Mouse (Mus musculus) left cerebral cortex, adult 18-20 months (tissue): Measurements from ENCODE around the gene Hoxc5. TPM values are rescaled to one million over a fixed set of nuclear protein-coding genes. Genes with fewer than 3 reads are reported as not detected.

Source experiments
- DNase-seq, 2 experiments: peaks; one replicate each; pipeline ENCODE4 v3.0.0; 2021 to 2022; ENCODE audit warnings: low spot score in 2 of 2, mixed read lengths in 1 of 2
- total RNA-seq, 2 experiments: library from RNA; stranded (reverse); gene quantifications; 2 replicates each; pipeline ENCODE4 v1.2.3; 2021

Hoxc5 gene
- total RNA-seq, 2 experiments from 2014 or later = not detected

DNA sequence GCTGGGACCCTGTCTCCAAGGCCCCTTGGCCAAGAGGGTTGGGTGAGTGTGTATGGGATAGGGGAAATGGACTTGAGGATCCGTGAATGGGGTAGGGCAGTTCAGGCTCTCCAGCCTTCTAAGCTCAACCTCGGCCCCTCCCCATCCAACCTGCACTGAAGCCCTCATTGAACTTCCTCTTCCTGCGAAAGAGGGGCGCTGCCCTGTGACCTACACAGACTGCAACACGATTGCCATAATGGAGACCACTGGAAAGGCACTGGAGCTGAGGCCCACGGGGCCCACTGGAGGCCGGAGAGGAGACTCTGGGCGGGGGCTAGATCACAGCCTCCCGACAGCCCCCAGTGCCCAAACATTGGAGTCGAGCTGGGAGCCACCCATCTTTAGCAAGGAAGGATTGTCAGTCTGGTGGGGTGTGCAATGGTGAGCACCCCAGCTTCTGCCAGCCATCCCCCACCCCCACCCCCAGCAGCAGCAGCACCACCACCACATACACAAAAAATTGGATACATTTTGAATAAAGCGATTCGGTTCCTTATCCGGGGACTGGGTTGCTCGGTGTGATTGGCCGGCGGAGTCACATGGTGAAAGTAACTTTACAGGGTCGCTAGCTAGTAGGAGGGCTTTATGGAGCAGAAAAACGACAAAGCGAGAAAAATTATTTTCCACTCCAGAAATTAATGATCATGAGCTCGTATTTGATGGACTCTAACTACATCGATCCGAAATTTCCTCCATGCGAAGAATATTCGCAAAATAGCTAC is 67.0 kb downstream of the Hoxc5 start:
- no peak for DNase-seq

DNA sequence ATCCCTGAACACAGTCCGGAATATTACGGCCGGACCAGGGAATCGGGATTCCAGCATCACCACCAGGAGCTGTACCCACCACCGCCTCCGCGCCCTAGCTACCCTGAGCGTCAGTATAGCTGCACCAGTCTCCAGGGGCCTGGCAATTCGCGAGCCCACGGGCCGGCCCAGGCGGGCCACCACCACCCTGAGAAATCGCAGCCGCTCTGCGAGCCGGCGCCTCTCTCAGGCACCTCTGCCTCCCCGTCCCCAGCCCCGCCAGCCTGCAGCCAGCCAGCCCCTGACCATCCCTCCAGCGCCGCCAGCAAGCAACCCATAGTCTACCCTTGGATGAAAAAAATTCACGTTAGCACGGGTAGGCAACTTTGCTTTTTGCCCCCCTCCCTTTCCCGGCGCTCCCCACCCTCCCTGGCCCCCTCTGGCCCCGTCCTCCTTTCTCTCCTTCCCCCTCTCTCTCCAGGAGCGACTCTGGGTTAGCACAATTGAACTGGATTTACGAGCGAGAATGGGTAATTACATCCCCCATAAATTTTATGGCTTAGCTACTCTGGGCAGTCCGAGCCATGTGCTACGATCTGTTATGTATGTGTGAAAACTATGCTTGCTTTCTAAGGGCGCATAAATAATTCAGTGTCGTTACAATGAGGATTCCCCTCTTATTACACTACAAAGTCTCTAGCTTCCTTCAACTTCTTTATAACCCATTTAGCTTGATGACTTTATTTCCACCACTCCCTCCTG is 67.7 kb downstream of the Hoxc5 start:
- no peak for DNase-seq

DNA sequence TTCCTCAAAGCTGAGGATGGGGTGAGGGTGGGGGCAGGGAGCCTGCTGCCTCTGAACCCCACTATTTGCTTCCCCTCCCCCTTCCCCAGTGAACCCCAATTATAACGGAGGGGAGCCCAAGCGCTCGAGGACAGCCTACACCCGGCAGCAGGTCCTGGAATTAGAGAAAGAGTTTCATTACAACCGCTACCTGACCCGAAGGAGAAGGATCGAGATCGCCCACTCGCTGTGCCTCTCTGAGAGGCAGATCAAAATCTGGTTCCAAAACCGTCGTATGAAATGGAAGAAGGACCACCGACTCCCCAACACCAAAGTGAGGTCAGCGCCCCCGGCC is 68.3 kb downstream of the Hoxc5 start:
- no peak for DNase-seq

DNA sequence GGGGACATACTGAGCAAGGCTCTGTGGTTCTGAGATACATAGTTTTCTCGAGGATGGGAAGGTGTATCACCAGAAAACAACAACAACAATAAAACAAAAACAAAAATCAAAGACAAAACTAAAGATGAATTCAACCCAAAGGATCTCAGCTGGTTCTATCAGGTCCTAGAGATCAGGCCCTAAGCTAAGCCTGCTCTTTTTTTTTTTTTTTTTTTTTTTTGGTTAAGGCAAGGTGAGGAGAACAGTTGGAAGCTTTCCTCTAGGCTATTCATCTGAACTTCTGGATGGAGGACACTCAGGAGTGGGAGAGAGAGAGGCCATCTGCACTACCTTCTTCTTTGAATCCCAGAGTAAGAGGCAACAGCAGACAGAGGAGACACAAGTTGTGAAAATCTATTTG is 70.3 kb downstream of the Hoxc5 start:
- DNase-seq = no peak

DNA sequence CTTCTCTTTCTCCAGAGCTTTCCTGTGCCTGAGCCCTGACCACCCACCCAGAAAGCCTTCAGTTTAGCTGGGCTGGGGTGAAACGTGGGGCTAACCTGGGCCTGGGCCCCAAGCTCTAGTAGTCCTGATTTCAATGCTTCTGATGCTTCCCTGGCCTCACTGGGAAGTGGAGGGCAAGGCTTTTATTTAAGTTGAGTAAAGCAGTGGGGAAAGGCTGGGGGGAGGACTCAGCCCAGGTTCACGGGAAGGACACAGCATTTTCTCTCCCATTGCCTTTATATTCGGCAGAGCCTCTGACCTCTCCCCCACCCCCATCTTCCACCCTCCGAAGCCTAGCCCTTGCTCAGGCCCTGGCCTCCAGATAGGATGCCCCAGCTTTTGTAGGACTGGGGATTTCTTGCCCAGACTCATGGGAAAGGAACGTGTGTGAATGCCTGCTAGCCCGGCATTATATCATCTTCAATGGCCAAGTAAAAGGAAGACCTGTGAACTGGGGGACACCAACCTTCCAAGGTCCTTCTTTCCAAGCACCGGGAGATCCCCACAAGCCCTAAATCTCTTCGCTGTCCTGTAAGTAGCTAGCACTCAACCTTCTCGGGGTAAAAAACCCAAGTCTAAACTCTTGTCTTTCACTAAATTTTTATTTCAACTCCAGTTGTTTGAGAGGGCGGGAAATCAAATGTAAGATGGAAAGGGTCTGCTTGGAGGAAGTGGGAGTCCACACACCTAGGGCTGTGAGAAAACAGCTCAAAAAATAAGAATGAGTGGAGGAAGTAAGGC is 71.6 kb downstream of the Hoxc5 start:
- DNase-seq = no peak

DNA sequence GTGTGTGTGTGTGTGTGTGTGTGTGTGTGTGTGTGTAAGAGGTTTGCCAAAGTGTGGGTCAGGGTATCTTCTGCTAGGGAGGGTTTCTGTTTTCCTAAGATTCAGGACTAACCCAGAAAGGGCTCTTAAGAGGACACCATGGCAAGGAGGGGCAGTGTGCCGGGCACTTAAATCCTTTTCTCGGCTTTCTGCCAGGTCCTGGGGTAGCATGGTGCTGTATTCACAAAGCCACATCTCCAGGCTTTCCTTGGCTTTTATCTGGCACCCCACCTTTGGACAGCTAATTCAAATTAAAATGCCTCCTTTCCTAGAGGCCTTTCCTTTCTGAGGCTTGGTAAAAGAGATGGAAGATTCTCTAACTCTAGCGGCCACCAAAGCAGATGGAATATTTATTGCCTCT is 72.4 kb downstream of the Hoxc5 start:
- DNase-seq = no peak

DNA sequence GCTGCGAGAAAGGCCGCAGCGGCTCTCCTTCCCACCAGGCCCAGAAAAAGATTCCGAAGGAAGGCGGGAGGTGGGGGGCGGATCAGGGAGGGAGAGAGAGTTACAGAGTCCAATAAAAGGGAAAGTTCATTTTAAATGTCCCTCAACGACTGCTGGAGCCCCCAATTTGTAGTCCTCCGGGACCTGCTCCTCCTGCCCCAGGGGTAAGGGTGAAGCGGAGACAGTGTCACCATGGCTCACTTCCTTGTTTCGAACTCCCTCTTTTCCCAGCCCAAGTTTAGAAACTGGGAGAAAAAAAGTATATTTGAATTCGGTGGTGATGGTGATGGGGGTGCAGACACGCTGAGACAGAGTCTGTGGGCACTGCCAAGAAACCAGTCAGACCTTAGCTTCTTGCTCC is 73.4 kb downstream of the Hoxc5 start:
- DNase-seq = no peak

DNA sequence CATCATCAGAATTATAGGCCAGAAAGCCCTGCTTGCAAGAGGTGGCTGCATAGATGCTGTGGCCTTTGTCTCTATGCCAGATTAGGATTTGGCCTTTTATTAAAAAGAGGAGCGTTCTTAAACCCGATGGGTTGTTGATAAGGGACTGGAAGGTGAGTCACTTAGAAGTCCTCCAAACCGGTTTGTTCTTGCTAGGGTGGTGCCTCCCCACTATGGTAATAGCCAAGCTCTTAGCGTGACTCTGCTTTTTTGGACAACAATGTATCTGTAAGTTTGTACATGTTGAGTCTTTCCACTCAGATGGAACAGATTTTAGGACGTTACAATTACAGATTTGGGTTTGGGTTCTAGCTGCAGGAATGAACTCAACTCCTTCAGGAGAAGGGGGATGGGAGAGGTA is 74.4 kb downstream of the Hoxc5 start:
- DNase-seq = no peak

DNA sequence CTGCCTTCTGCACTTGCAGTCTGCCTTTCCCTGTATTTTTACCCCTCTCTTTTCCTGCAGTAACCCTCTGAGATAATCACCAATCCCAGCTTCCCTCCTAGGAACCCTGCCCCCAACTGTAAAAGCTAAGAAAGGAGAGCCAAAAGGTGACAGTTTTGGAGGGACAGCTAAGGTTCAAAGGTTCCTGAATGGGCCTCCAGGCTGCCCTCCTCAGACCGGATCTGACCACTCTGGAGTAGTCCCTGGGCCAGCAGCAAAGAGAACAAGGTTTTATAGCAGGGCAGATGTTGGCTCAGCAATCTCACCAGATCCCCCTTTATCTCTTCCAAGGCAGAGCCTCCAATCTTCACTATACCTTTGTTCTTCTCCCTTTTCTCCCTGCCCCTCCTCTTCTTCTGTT is 75.0 kb downstream of the Hoxc5 start:
- DNase-seq = no peak

DNA sequence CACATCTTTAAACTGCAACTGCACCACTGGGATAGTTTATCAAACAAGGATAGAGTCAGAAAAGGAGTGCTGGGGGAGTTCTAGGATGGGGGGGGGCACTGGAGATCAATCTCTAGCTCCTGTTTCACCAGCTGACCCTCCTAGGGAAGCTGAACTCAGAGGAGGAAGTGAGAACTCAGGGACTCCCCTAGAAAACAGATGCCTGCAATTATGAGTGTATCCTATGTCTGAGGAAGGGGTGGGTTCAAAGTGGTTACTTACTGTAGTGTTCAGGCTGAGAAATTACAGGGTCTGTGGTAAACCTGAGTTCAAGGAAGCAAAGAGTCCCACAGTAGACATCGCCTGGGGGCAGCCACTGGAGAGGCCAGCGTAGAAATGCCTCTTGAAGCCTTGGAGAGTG is 84.4 kb downstream of the Hoxc5 start:
- no peak for DNase-seq

DNA sequence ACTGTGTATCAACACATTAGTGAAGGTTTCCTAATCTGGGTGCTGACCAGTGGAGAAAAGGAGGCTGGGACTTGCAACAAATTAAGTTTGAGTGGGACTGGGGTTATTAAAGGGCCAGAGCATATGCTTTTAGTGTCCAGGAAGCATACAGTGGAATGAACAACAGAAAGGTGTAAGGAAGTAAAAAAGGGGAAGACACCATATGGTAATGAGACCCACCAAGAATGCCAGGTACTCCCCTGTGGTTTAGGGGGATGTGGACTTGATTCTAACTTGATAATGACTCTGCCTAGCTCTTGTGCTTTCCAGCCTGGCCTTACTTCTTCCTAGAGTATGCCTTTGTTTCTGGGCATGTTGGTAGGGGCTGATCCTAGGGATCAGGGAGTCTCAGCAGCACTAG is 86.0 kb downstream of the Hoxc5 start:
- no peak for DNase-seq

DNA sequence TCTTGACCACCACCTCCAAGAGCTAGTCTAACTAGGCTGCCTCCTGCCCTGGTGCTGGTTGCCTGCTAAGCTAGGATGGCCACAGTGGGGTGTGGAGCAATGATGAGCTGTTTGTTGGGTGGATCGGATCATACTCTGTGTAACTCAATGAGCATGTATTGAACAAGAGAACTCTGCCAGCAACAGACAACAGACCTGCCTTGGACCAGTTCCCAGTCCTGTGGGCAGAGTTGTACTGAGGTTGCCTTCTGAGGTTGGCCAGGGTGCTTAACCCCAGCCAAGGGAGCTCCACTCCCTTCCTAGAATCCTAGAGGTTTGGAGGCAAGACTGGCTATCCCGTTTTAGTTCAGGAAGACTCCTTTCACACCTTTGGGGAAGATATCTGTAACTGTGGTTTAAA is 89.2 kb downstream of the Hoxc5 start:
- DNase-seq = no peak

DNA sequence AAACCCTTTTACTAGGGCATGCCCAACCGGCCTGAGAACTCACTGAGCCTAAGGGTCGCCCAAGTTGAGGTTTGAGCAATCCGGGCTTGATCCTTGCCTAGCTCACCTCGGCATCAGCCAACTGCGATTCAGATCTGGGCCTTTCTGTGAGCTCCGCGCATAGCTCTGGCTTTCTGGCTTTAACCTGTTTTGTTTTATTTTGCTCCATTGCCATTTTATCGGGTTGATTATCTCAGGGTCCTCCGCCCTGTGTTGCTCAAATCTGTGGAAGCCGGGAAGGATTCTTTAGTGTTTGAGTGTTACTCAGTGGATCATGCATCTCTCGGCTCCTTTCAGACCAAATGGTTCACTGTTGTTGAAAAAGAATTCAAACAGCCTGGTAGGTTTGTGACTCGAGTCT is 91.5 kb downstream of the Hoxc5 start:
- DNase-seq = no peak

DNA sequence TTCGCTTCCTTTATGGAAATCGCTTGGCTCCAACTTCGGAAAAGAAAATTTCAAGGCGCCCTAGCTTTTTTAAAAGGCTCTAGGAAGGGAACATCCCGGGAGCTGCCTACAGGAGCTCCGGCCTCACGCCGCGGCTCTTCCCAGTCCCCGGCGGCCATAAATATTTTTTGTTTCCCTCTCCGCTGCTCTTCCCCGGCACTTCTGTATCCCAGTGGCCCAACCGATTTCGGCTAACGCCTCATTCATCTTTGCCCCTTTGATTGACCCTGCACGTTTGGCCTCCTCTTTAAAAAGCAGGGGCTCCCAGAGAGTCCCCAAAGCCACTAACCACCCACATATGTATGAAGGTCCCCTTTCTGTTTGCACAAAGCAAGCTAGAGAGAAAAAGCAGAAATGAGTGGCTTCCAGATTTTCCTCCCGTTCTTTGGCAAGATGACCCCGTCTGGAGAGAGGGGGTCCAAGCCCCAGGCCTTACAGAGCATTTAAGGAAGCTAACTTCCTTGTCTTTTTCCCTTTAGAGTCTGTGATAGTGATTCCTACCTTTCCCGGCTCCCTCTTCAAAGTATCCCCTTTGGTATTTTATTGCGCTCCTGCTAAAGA is 92.2 kb downstream of the Hoxc5 start:
- no peak for DNase-seq

DNA sequence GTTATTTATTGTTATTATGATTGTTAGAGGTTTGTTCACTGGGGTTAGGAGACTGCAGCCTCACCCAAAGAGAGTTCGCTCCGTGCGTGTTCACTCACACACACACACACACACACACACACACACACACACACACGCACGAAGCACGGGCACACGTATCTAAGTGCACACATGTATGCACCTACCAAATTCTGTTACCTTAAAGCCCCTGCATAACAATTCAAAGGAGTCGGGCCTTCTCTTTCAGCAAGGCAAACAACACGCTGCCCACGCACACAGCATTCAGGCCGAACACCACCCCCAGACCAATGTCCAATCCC is 92.7 kb downstream of the Hoxc5 start:
- DNase-seq = no peak

DNA sequence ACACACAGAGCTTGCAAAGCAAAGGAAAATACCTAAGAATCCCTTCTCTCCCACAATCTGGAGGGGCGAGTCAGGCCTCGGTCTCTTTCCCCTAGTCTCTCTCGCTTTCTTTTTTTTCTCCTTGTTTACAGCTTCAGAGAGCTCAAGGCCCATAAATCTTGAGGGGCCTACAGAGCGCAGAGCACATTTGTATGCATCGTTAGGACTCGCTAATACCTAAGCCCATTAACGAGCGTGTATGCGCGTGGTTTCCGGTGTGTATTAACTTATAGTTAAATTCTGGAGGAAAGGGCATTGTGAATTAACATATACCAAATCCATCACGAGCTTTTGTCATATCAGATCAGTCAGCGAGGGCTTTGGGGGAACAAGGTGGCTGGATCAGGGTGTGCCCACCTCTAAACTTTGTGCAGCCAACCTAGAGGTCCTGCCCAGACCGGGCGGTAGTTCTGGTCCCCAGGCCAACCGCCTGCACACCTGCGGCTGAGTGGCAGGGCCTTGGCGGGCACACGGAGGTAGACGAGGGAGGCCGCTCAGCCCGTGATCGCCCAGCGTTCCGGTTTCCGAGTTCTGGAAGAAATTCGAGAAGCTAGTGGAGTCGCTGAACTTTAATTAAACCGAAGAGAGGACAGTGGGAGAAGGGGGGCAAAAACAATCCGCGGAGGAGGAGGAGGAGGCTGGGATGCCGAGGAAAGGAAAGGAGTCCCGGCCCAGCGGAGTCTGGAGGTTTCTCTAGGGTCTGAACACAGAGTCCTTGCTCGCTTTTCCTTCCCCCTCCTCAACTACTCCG is 93.3 kb downstream of the Hoxc5 start:
- no peak for DNase-seq

DNA sequence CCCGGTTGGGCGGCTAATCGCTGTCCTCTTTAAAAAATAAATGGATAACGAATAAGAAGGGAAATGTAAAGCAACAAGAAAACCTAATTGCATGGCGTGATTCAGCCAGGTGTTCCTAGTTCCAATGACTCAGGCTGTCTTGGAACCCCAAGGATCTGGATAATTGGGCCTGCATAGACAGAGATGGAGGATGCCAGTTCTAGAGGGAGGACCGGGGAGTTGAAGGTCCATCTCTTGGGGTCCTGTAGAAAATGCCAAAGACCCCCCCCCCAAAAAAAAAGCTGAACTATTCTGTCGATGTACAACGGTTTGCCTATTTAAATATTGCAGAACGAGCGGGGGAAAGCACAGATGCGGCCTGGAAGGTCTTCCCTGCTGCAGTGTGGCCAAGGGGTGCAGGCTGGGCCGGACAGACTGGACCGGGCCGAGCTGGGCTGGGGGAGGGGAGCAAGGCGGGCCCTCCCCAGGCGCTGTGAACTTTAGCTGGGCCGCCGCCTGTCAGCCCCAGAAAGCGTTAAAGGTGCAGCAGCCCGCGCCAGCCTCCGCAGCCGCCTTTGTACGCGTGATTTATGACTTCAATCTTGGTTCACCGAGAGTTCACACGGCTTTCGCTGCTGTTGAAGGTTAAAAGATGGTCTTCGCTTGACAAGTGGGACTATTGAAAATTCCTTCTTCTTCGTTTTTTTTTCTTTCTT is 94.0 kb downstream of the Hoxc5 start:
- no peak for DNase-seq

DNA sequence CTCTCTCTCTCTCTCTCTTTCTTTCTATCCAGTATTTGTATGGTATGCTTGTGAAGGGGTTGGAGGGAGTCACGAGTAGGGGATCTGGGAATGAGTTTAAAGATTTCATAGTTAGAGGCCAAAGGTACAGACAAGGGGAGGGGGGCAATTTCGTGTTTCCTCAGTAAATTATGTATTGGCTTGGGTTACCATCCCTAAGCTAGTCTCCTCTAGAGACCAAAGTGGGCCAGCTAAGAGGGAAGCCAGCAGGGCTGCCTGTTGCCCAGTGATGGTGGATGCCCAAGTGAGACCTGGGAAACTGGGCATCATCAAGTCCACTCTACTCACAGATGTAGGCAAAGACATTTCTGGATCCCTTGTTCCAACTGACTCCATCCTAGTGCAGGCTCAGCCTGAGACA is 94.7 kb downstream of the Hoxc5 start:
- DNase-seq = no peak

DNA sequence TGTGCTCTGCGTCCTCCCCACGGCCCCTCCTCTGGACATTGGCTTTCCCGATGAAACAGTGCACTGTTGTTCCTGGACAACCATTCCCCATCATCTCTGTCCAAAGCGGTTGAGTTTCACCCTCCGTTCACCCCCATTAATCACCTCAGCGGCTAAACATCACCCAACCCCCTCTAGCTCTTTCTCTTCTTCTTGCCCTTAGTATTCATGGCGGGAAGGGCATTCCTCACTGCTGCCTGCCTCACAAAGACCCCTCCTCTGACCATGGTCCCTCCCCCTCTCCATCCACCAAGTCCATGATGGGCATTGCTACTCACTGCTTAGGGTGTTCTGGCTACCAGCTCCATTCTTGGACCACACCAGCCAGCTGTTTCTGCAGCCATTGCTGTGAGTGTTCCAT is 98.4 kb downstream of the Hoxc5 start:
- DNase-seq = no peak
